Mouse (Mus musculus) forebrain, embryonic 14.5 days (tissue): ENCODE data around the gene Tgm2. TPM values are rescaled to one million over a fixed set of nuclear protein-coding genes. Genes with fewer than 3 reads are reported as not detected.

Source experiments
- ATAC-seq: fragments of 200-750 bp; cut with Nextera tagmentation; 2 replicates; pipeline ENCODE4 v1.8.0; 2017; ENCODE audit warnings: mild to moderate bottlenecking, moderate library complexity
- DNase-seq: peaks from one replicate; pipeline ENCODE4 v3.0.0-alpha.2; 2015; ENCODE audit warnings: low spot score
- H3K27ac ChIP-seq: fragments of 300-500 bp; sonication (generic); 2 replicates; pipeline ENCODE4 v1.5.1; 2014; ENCODE audit warnings: low read depth, mild to moderate bottlenecking, control low read depth, low read length, moderate library complexity
- H3K27me3 ChIP-seq: fragments of 300-500 bp; sonication (generic); replicated peaks from 2 replicates; pipeline ENCODE4 v1.6.1; 2014; ENCODE audit warnings: low read length, control low read depth, mixed read lengths; ENCODE audit not compliant: control insufficient read depth, insufficient read depth
- H3K36me3 ChIP-seq: fragments of 300-500 bp; sonication (generic); 2 replicates; pipeline ENCODE4 v1.6.1; 2014; ENCODE audit warnings: low read length, control low read depth; ENCODE audit not compliant: control insufficient read depth, insufficient read depth
- H3K4me1 ChIP-seq: fragments of 300-500 bp; sonication (generic); 2 replicates; pipeline ENCODE4 v1.6.1; 2014; ENCODE audit warnings: antibody characterized with exemption, low read length, control low read depth; ENCODE audit not compliant: control insufficient read depth, insufficient read depth
- H3K4me2 ChIP-seq: fragments of 300-500 bp; sonication (generic); 2 replicates; pipeline ENCODE4 v1.6.1; 2014; ENCODE audit warnings: mild to moderate bottlenecking, control low read depth, low read length
- H3K4me3 ChIP-seq: fragments of 300-500 bp; sonication (generic); 2 replicates; pipeline ENCODE4 v1.5.1; 2014; ENCODE audit warnings: low read depth, low read length, control low read depth
- H3K9ac ChIP-seq: fragments of 300-500 bp; sonication (generic); 2 replicates; pipeline ENCODE4 v1.6.1; 2014; ENCODE audit warnings: mild to moderate bottlenecking, low read length, control low read depth, moderate library complexity
- H3K9me3 ChIP-seq: fragments of 300-500 bp; sonication (generic); replicated peaks from 2 replicates; pipeline ENCODE4 v1.6.1; 2016; ENCODE audit warnings: low read length, control low read depth, mixed read lengths; ENCODE audit not compliant: control insufficient read depth
- WGBS: fragments of 180-500 bp; shearing (Covaris S2); extraction: QIAGEN DNeasy Blood & Tissue Kit; methylation state at CpG from one replicate; pipeline ENCODE4 v1.1.7; 2014; 5-methylcytosine and 5-hydroxymethylcytosine counted together
- polyA plus RNA-seq: library from polyadenylated mRNA; unstranded; fragments of >200 nt; fragmentation: Nextera tagmentation; extraction: Ambion mirVana; gene quantifications from 2 replicates; pipeline ENCODE4 v1.2.1, GENCODE M21; 2014

Gene Tgm2
- polyA plus RNA-seq, 1 experiment from 2014 or later, result 5.0 TPM

DNA sequence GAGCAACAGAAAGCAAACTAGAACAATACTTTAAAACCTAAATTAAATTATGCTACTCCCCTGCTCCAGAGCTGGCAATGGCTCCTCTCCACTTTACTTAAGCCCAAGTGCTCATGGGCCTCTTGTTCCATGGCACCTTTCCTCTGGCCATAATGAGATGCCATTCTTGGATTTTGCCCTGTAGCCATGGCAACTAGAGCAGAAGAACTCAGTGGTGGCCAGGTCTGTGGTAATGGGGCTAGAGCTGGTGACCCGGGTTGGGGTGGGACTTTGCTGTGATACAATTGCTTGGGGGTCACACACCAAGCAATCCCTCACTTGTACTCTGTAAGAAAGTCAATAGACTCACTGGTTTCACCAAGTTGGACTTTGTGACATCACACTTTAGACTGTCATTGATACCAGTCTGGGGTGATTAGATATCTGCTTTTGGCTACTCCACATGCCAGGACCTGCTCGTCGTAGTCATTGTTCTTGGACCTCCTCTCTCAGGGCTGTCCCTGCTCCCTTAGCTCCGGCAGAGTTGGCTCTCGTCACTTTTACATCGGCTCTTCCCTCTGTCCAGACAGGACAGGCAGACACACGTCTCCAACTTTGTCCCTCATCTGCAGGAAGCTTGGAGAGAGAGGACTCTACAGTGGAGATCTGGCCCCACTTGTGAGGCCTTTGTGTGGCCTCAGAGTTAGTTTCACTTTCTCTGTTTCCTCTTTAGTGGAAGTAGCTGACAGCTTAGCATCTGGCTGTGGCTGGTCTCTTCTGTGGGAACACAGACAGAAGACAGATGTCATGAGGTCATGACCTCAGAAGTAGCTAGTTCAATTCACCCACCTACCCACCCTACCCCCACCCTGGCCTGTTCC lies 13.4 kb upstream of the Tgm2 start:
- H3K27ac ChIP-seq, result no peak overlapping the region
- no peaks in the 10 kb centered on the region for H3K9me3 ChIP-seq
- no peak overlapping the region for H3K4me3 ChIP-seq
- no peaks in the 10 kb centered on the region for H3K4me1 ChIP-seq
- no peaks in the 10 kb centered on the region for H3K27me3 ChIP-seq
- 79% methylated on average over 7 of the region's 7 CpGs for WGBS
- H3K36me3 ChIP-seq, result no peaks in the 10 kb centered on the region
- H3K4me2 ChIP-seq, result no peak overlapping the region
- ATAC-seq (no peak), DNase-seq (no peak)
- H3K9ac ChIP-seq, result no peak overlapping the region

GRCm38 (mm10) chr2:158157654-158158053 lies 11.4 kb upstream of the Tgm2 start:
- no peak overlapping the region for H3K27ac ChIP-seq
- 60% methylated on average over 8 of the region's 8 CpGs for WGBS
- DNase-seq, result no peak
- H3K36me3 ChIP-seq, result no peaks in the 10 kb centered on the region
- ATAC-seq, result no peak
- H3K4me3 ChIP-seq, result no peak overlapping the region
- no peak overlapping the region for H3K4me2 ChIP-seq
- no peak overlapping the region for H3K9ac ChIP-seq
- H3K27me3 ChIP-seq, result no peaks in the 10 kb centered on the region
- peaks cover 6% of the 10 kb centered on the region; the same call in 1 of the 2 replicates for H3K4me1 ChIP-seq
- no peaks in the 10 kb centered on the region for H3K9me3 ChIP-seq

DNA sequence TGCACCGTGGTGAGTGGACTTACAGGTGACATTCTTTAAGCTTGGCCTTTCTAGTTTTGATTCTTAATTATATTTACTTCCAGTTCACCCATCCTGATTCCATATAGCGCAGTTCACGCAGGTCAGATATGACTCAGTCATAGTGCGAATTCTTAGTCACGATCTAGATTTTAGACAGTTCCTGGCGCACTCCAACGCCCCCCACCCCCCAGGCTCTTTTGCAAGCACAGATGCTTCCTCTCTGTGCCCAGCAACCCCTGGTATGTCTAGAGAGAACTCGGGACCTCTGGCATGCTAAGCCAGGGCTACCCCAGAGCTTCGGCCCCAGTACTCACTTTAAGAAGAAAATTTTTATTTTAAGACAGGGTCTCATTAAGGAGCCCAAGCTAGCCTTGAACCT lies 10.3 kb upstream of the Tgm2 start:
- Histone ChIP-seq H3K36me3 (no peaks in the 10 kb centered on the region), H3K27me3 (no peaks in the 10 kb centered on the region), H3K4me1 (peaks cover 6% of the 10 kb centered on the region; the same call in 1 of the 2 replicates), H3K9me3 (no peaks in the 10 kb centered on the region), H3K27ac (no peak overlapping the region), H3K4me3 (no peak overlapping the region), H3K4me2 (no peak overlapping the region), H3K9ac (no peak overlapping the region)
- ATAC-seq (no peak), DNase-seq (no peak)
- WGBS, result 95% methylated on average over 9 of the region's 9 CpGs

DNA sequence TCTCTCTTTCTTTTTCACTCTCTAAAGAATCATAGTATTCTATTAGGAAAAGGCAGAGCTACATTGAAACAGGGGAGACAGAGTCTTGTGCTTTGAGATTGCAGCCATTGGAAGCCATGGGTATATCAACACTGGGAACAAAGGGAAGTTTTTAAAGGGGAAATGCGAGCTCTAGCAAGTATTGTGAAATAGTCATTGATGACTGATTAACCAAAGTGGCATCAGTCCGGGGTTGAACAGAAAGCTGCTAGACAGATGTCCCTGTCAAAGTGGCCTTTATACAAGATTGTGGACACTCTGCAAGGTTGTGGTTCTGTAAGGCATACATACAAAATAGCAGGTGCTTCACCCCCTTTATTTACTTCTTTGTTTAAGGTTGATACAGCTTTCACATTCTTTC lies 9.4 kb upstream of the Tgm2 start:
- 69% methylated on average over 2 of the region's 2 CpGs for WGBS
- Histone ChIP-seq H3K4me3 (no peak overlapping the region), H3K27me3 (no peaks in the 10 kb centered on the region), H3K9ac (no peak overlapping the region), H3K27ac (no peak overlapping the region), H3K36me3 (no peaks in the 10 kb centered on the region), H3K9me3 (0 out of 2 replicates have a peak, but pooled peaks cover 5% of the 10 kb centered on the region), H3K4me2 (no peak overlapping the region), H3K4me1 (peaks cover 6% of the 10 kb centered on the region; the same call in 1 of the 2 replicates)
- DNase-seq (no peak), ATAC-seq (no peak)

DNA sequence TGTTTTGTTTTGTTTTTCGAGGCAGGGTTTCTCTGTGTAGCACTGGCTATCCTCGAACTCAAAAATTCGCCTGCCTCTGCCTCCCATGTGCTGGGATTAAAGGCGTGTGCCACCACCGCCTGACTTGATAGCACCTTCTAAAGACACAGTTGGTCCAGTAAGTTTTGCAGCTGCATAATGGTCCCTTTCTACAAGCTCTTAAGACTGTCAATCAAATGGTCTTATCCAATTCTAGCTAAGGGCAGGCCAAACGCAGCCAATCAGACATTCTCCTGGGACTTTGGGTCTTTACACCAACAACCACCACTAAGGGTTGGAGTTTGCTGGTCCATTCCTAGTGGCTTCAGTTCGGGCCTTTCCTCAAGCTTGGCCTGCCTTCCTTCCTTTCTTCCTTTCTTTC lies 8.9 kb upstream of the Tgm2 start:
- 84% methylated on average over 7 of the region's 7 CpGs for WGBS
- Histone ChIP-seq H3K9ac (no peak overlapping the region), H3K9me3 (0 out of 2 replicates have a peak, but pooled peaks cover 5% of the 10 kb centered on the region), H3K4me3 (no peak overlapping the region), H3K4me1 (peaks cover 6% of the 10 kb centered on the region; the same call in 1 of the 2 replicates), H3K27me3 (no peaks in the 10 kb centered on the region), H3K27ac (no peak overlapping the region), H3K4me2 (no peak overlapping the region), H3K36me3 (no peaks in the 10 kb centered on the region)
- ATAC-seq, result no peak
- no peak for DNase-seq

GRCm38 (mm10) chr2:158154641-158155040 lies 8.4 kb upstream of the Tgm2 start:
- DNase-seq (no peak), ATAC-seq (no peak)
- no peak overlapping the region for H3K4me3 ChIP-seq
- H3K27ac ChIP-seq, result no peak overlapping the region
- H3K9me3 ChIP-seq, result 0 out of 2 replicates have a peak, but pooled peaks cover 5% of the 10 kb centered on the region
- no peak overlapping the region for H3K4me2 ChIP-seq
- no peaks in the 10 kb centered on the region for H3K36me3 ChIP-seq
- no peaks in the 10 kb centered on the region for H3K27me3 ChIP-seq
- no peak overlapping the region for H3K9ac ChIP-seq
- peaks cover 6% of the 10 kb centered on the region; the same call in 1 of the 2 replicates for H3K4me1 ChIP-seq
- 57% methylated on average over 8 of the region's 8 CpGs for WGBS

- Histone ChIP-seq H3K27ac (no peak overlapping the region), H3K27me3 (no peaks in the 10 kb centered on the region), H3K4me3 (peak overlapping the region; percentile 21), H3K9ac (peak overlapping the region; percentile 54), H3K4me2 (peak overlapping the region; percentile 56), H3K9me3 (0 out of 2 replicates have a peak, but pooled peaks cover 5% of the 10 kb centered on the region), H3K36me3 (no peaks in the 10 kb centered on the region), H3K4me1 (peaks cover 6% of the 10 kb centered on the region; the same call in 1 of the 2 replicates)
- WGBS, result 1% methylated on average over 22 of the region's 22 CpGs
- DNase-seq (peak; percentile 22), ATAC-seq (peak; percentile 44)
Observed at GRCm38 (mm10) chr2:158153728-158154343, 7.6 kb upstream of the Tgm2 start.

DNA sequence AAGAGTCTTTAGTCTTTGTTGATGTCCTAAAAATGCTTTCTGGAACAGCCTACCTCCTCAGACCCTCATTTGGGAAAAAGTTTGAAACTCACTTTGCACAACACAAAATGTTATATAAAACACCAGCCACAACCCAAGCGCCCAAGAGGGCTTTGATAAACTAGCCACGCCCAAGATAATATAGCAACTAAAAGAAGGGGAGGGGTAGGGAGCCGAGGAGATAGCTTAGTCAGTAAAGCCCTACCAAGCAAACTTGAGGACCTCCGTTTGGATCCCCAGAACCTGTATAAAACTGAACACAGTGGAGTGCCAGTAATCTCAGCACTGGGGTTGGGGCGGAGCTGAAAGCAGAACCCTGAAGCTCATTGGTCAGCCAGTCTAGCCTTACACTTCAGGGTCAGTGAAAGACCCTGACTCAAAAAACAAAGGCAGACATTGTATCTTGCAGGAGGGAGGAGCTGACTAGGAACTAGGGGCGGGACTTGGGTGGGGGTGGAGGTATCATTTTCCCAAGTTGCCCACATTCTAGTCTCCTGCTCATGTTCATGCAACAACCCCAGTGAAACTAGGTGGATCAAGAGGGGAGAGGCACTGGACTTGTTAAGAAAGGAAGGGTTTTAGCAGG lies 6.6 kb upstream of the Tgm2 start:
- 14% methylated on average over 6 of the region's 6 CpGs for WGBS
- DNase-seq (peak; percentile 55), ATAC-seq (peak; percentile 63)
- Histone ChIP-seq H3K4me3 (no peak overlapping the region), H3K9ac (no peak overlapping the region), H3K9me3 (0 out of 2 replicates have a peak, but pooled peaks cover 5% of the 10 kb centered on the region), H3K27ac (no peak overlapping the region), H3K4me1 (peaks cover 6% of the 10 kb centered on the region; the same call in 1 of the 2 replicates), H3K4me2 (no peak overlapping the region), H3K27me3 (no peaks in the 10 kb centered on the region), H3K36me3 (no peaks in the 10 kb centered on the region)
